ENCODE assay signal across 9 mouse cellular contexts in genomic region chr4:43968650-43969049, GRCm38 (mm10). TPM values are rescaled to one million over a fixed set of nuclear protein-coding genes. Genes with fewer than 3 reads are reported as not detected.
DNase-seq lines count a peak whose midpoint lies in the region; ATAC-seq and TF ChIP-seq lines count a peak whose summit lies in the region.
"Had no signal": no experiment of that assay in that cellular context is flagged by ENCODE, and none has a peak within 500 bp of the region (broad histone marks: within the 10 kb centered on the region; RNA-seq: fewer than 3 reads in every experiment).

No protein-coding gene starts in this region.

- POLR2A ChIA-PET in Patski (lab: Charles Lee) = interaction anchor here (2.0 kb wide), 1 partner anchor 12 kb away, joined by 5 read pairs; no protein-coding TSS in a partner anchor

- 44% methylated on average over 13 of the region's 13 CpGs for WGBS in embryonic facial prominence, embryonic 13.5 days
- 47% methylated on average over 13 of the region's 13 CpGs for WGBS in stomach, postnatal 0 days
- 86% methylated on average over 13 of the region's 13 CpGs for WGBS in liver, postnatal 0 days (ENCODE audit: insufficient replicate concordance)

- DNase-seq in frontal cortex, postnatal 36 days (ENCODE audit: low spot score in 2 of 2) = peak; percentile 26 to 39
- no peak for DNase-seq in frontal cortex, postnatal 10 days (ENCODE audit: low spot score in 2 of 2)
- DNase-seq in Patski (ENCODE audit: low read depth, low spot score) = peak; percentile 98
- peak; percentile 79 for DNase-seq in heart, postnatal 4 days
- peak; percentile 28 to 36 for DNase-seq in left cerebral cortex, postnatal 36 days (ENCODE audit: low spot score in 2 of 2)
- no peak for DNase-seq in stomach, postnatal 0 days (ENCODE audit: low spot score)
- DNase-seq in liver, postnatal 0 days = no peak

- CTCF ChIA-PET in Patski (lab: Charles Lee) = interaction anchor here (1.3 to 2.2 kb wide), 2 partner anchors 10 to 43 kb away, joined by 6 to 7 read pairs; no protein-coding TSS in a partner anchor

- peak; percentile 70 for ATAC-seq in Patski
- ATAC-seq in embryonic facial prominence, embryonic 13.5 days (ENCODE audit: insufficient number of reproducible peaks, insufficient read depth, low FRiP score, low TSS enrichment, low read depth) = no peak
- no peak for ATAC-seq in stomach, postnatal 0 days (ENCODE audit: low FRiP score, low TSS enrichment)
- ATAC-seq in liver, postnatal 0 days = no peak

- H3K36me3 ChIP-seq in embryonic facial prominence, embryonic 13.5 days = no peaks in the 10 kb centered on the region
- no peaks in the 10 kb centered on the region for H3K36me3 ChIP-seq in stomach, postnatal 0 days (ENCODE audit: control insufficient read depth, insufficient read depth, low read length)
- peaks cover 18% of the 10 kb centered on the region for H3K36me3 ChIP-seq in liver, postnatal 0 days (replicated peaks; ENCODE audit: insufficient read depth, low read length)

- TF ChIP-seq CTCF in Patski (IDR thresholded peaks at IDR 0.05) = no peak
- no peak for TF ChIP-seq CTCF in stomach, postnatal 0 days (IDR thresholded peaks at IDR 0.05; ENCODE audit: low read depth)
- TF ChIP-seq CTCF in liver, postnatal 0 days (IDR thresholded peaks at IDR 0.05; ENCODE audit: low read depth) = no peak

- H3K27ac ChIP-seq in embryonic facial prominence, embryonic 13.5 days = peak overlapping the region; percentile 33; the same call in 1 of the 2 replicates
- H3K27ac ChIP-seq in stomach, postnatal 0 days (replicated peaks) = peak overlapping the region; percentile 58; the same call in 1 of the 2 replicates
- H3K27ac ChIP-seq in liver, postnatal 0 days (ENCODE audit: low read depth) = no peak overlapping the region; the same call in 1 of the 2 replicates
- H3K27ac ChIP-seq: macrophage had no signal

- no peaks in the 10 kb centered on the region for H3K9me3 ChIP-seq in embryonic facial prominence, embryonic 13.5 days
- no peaks in the 10 kb centered on the region for H3K9me3 ChIP-seq in stomach, postnatal 0 days (ENCODE audit: control insufficient read depth, low read length)
- H3K9me3 ChIP-seq in liver, postnatal 0 days (ENCODE audit: low read length) = no peaks in the 10 kb centered on the region

- H3K4me3 ChIP-seq in embryonic facial prominence, embryonic 13.5 days = no peak overlapping the region
- H3K4me3 ChIP-seq in stomach, postnatal 0 days (ENCODE audit: low read depth, low read length) = no peak overlapping the region
- no peak overlapping the region for H3K4me3 ChIP-seq in liver, postnatal 0 days (ENCODE audit: low read depth, low read length)

- in situ Hi-C loops in Patski (cut with MboI; ENCODE audit: low pct_unique_long_range_greater_than_20kb) = no loop called here

- H3K27me3 ChIP-seq in Patski = no peaks in the 10 kb centered on the region
- no peaks in the 10 kb centered on the region for H3K27me3 ChIP-seq in embryonic facial prominence, embryonic 13.5 days
- H3K27me3 ChIP-seq in stomach, postnatal 0 days (ENCODE audit: control insufficient read depth, insufficient read depth, low read length) = no peaks in the 10 kb centered on the region
- H3K27me3 ChIP-seq in liver, postnatal 0 days (ENCODE audit: insufficient read depth, low read length) = no peaks in the 10 kb centered on the region

- H3K4me1 ChIP-seq in embryonic facial prominence, embryonic 13.5 days = peaks cover 34% of the 10 kb centered on the region
- peaks cover 7% of the 10 kb centered on the region; the same call in 1 of the 2 replicates for H3K4me1 ChIP-seq in stomach, postnatal 0 days (replicated peaks; ENCODE audit: control insufficient read depth, insufficient read depth)
- peaks cover 72% of the 10 kb centered on the region for H3K4me1 ChIP-seq in liver, postnatal 0 days (ENCODE audit: insufficient read depth)

- H3K9ac ChIP-seq in embryonic facial prominence, embryonic 13.5 days = peak overlapping the region; percentile 51; the same call in 1 of the 2 replicates
- H3K9ac ChIP-seq in stomach, postnatal 0 days (ENCODE audit: low read length) = peak overlapping the region; percentile 31; the same call in 1 of the 2 replicates
- H3K9ac ChIP-seq in liver, postnatal 0 days (replicated peaks) = no peak overlapping the region

- no peak for TF ChIP-seq EP300 in stomach, postnatal 0 days (optimal IDR thresholded peaks at IDR 0.05)
- no peak for TF ChIP-seq EP300 in liver, postnatal 0 days (IDR thresholded peaks at IDR 0.05; ENCODE audit: low read depth)

- no peak overlapping the region for H3K4me2 ChIP-seq in embryonic facial prominence, embryonic 13.5 days
- no peak overlapping the region; the same call in 1 of the 2 replicates for H3K4me2 ChIP-seq in stomach, postnatal 0 days (replicated peaks; ENCODE audit: low read depth)
- H3K4me2 ChIP-seq in liver, postnatal 0 days (ENCODE audit: low read depth, low read length) = no peak overlapping the region

- intact Hi-C loops in left cerebral cortex, postnatal 36 days (cut with DNase I) = no loop called here

RNA-seq across cellular contexts. Expression of gene Glipr2, which starts 11.4 kb away (rescaled TPM):
- polyA plus RNA-seq in Patski (2021) = 58.5 TPM
- polyA plus RNA-seq in embryonic facial prominence, embryonic 13.5 days (2015; fragmentation: Nextera tagmentation; extraction: Ambion mirVana) = 63.0 and 71.6 TPM in 2 replicates
- 10 to 100 TPM; 31.0 to 32.9 TPM for total RNA-seq in heart, postnatal 4 days (2021)
- 1 to 10 TPM; 2.5 to 3.2 TPM for total RNA-seq in left cerebral cortex, postnatal 36 days (2021)
- polyA plus RNA-seq in stomach, postnatal 0 days (2015; fragmentation: Nextera tagmentation; extraction: Ambion mirVana) = 43.4 and 46.4 TPM in 2 replicates
- 19.4 and 20.4 TPM in 2 replicates for polyA plus RNA-seq in liver, postnatal 0 days (2015; fragmentation: Nextera tagmentation; extraction: Ambion mirVana)

RNA-seq across cellular contexts. Expression of gene Ccin, which starts 14.6 kb away (rescaled TPM):
- polyA plus RNA-seq in Patski (2021) = 1.2 TPM
- polyA plus RNA-seq in embryonic facial prominence, embryonic 13.5 days (2015; fragmentation: Nextera tagmentation; extraction: Ambion mirVana) = not detected in 2 replicates
- total RNA-seq in heart, postnatal 4 days (2021) = under 1 TPM; 0.26 to 0.47 TPM
- not detected for total RNA-seq in left cerebral cortex, postnatal 36 days (2021)
- not detected in 2 replicates for polyA plus RNA-seq in stomach, postnatal 0 days (2015; fragmentation: Nextera tagmentation; extraction: Ambion mirVana)
- not detected in 2 replicates for polyA plus RNA-seq in liver, postnatal 0 days (2015; fragmentation: Nextera tagmentation; extraction: Ambion mirVana)
- polyA plus RNA-seq: macrophage had no signal

RNA-seq across cellular contexts. Expression of gene Clta, which starts 35.6 kb away (rescaled TPM):
- polyA plus RNA-seq in Patski (2021) = 363 TPM
- 252 and 284 TPM in 2 replicates for polyA plus RNA-seq in embryonic facial prominence, embryonic 13.5 days (2015; fragmentation: Nextera tagmentation; extraction: Ambion mirVana)
- 100 to 1,000 TPM; 108 TPM for total RNA-seq in heart, postnatal 4 days (2021)
- 100 to 1,000 TPM; 266 to 296 TPM for total RNA-seq in left cerebral cortex, postnatal 36 days (2021)
- 191 and 194 TPM in 2 replicates for polyA plus RNA-seq in stomach, postnatal 0 days (2015; fragmentation: Nextera tagmentation; extraction: Ambion mirVana)
- polyA plus RNA-seq in liver, postnatal 0 days (2015; fragmentation: Nextera tagmentation; extraction: Ambion mirVana) = 136 and 144 TPM in 2 replicates

Comparison
In these comparisons a context has a peak if more than half of its experiments do, and no peak if none do; other contexts are left out.
1. DNase-seq: peak in frontal cortex, postnatal 36 days (2 of 2), Patski (single experiment), heart, postnatal 4 days (single experiment) and left cerebral cortex, postnatal 36 days (2 of 2); none in frontal cortex, postnatal 10 days (0 of 2), stomach, postnatal 0 days (single experiment) and liver, postnatal 0 days (single experiment).